Mouse (Mus musculus) heart, embryonic 11.5 days (tissue): ENCODE measurements around the gene Bmp2k. TPM values are rescaled to one million over a fixed set of nuclear protein-coding genes. Genes with fewer than 3 reads are reported as not detected.

ENCODE experiments used
- ATAC-seq: fragments of 200-750 bp; cut with Nextera tagmentation; replicated peaks from 2 replicates; pipeline ENCODE4 v1.8.0; 2017; ENCODE audit warnings: moderate library complexity; ENCODE audit not compliant: insufficient number of reproducible peaks, low FRiP score, low TSS enrichment
- H3K27ac ChIP-seq: fragments of 300-500 bp; sonication (generic); 2 replicates; pipeline ENCODE4 v1.5.1; 2014; ENCODE audit warnings: mild to moderate bottlenecking, low read depth, low read length
- H3K27me3 ChIP-seq: fragments of 300-500 bp; sonication (generic); 2 replicates; pipeline ENCODE4 v1.6.1; 2014; ENCODE audit warnings: mild to moderate bottlenecking, low read length, mixed read lengths; ENCODE audit not compliant: control insufficient read depth, insufficient read depth
- H3K36me3 ChIP-seq: fragments of 300-500 bp; sonication (generic); 2 replicates; pipeline ENCODE4 v1.6.1; 2014; ENCODE audit warnings: mild to moderate bottlenecking, low read length, moderate library complexity, mixed read lengths; ENCODE audit not compliant: control insufficient read depth, insufficient read depth
- H3K4me1 ChIP-seq: fragments of 300-500 bp; sonication (generic); 2 replicates; pipeline ENCODE4 v1.6.1; 2014; ENCODE audit warnings: low read length; ENCODE audit not compliant: control insufficient read depth, insufficient read depth
- H3K4me2 ChIP-seq: fragments of 300-500 bp; sonication (generic); 2 replicates; pipeline ENCODE4 v1.6.1; 2014; ENCODE audit warnings: mild to moderate bottlenecking, moderate library complexity
- H3K4me3 ChIP-seq: fragments of 300-500 bp; sonication (generic); 2 replicates; pipeline ENCODE4 v1.5.1; 2014; ENCODE audit warnings: low read depth, low read length
- H3K9ac ChIP-seq: fragments of 300-500 bp; sonication (generic); 2 replicates; pipeline ENCODE4 v1.6.1; 2014; ENCODE audit warnings: mild to moderate bottlenecking, low read depth, low read length, moderate library complexity
- H3K9me3 ChIP-seq: fragments of 300-500 bp; sonication (generic); replicated peaks from 2 replicates; pipeline ENCODE4 v1.6.1; 2016; ENCODE audit warnings: low read length; ENCODE audit not compliant: control insufficient read depth
- WGBS: fragments of 180-500 bp; shearing (Covaris S2); extraction: QIAGEN DNeasy Blood & Tissue Kit; methylation state at CpG from one replicate; pipeline ENCODE4 v1.1.7; 2014; ENCODE audit not compliant: insufficient replicate concordance; 5-methylcytosine and 5-hydroxymethylcytosine counted together
- polyA plus RNA-seq: library from polyadenylated mRNA; unstranded; fragments of >200 nt; fragmentation: Nextera tagmentation; extraction: Ambion mirVana; gene quantifications from 2 replicates; pipeline ENCODE4 v1.2.1, GENCODE M21; 2014

Bmp2k gene
- polyA plus RNA-seq, 1 experiment from 2014 or later = 12.7 TPM

DNA sequence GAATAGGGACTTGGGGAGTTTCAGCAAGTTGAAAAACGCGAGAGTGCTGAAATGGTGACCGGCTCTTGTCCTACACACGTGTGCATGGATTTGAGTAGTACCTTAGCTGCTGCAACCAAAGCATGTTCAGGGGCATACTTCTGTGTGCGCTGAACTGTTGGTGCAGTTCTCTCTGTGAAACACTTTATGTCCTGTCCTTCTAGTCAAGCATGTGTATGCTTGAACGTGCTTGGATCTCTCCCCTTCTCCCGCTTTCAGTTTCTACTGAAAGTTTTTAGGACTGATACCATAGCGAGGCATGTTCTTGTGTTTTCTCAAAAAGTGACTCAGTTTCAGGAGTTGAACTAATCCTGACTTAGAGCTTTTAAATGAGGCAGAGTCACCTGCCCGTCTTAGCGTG is 3.7 kb downstream of the Bmp2k start:
- no peak for ATAC-seq
- H3K4me1 ChIP-seq = peaks cover 9% of the 10 kb centered on the region; the same call in 1 of the 2 replicates

DNA sequence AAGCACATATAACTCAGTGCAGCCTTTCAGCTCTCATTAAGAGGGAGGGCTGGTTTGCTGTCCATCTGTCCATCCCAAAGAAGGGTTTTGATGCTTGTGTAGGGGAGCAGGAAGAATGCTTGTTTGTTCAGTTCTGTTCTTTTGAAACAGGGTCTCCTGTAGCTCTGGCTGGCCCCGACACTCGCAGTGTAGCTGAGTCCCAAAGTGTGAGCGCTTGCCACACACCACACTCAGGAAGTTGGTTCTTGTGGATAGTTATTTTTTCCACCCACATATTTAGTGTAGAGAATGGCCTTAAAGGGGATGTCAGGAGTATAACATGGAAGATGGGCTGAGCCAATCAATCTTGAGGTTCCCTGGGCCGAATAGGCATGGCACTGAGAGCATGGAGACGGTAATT is 4.1 kb downstream of the Bmp2k start:
- Histone ChIP-seq H3K36me3 (no peaks in the 10 kb centered on the region), H3K27me3 (peaks cover 8% of the 10 kb centered on the region; the same call in 1 of the 2 replicates), H3K4me2 (peak overlapping the region; percentile 93), H3K9me3 (no peaks in the 10 kb centered on the region), H3K27ac (no peak overlapping the region), H3K4me3 (peak overlapping the region; percentile 11; the same call in 1 of the 2 replicates), H3K4me1 (peaks cover 6% of the 10 kb centered on the region; the same call in 1 of the 2 replicates), H3K9ac (no peak overlapping the region)
- ATAC-seq = no peak
- WGBS = 81% methylated on average over 5 of the region's 5 CpGs

More for the DNA sequence above, 3.7 kb downstream of the Bmp2k start:
- Histone ChIP-seq H3K27me3 (peaks cover 8% of the 10 kb centered on the region; the same call in 1 of the 2 replicates), H3K9me3 (no peaks in the 10 kb centered on the region), H3K9ac (no peak overlapping the region), H3K27ac (no peak overlapping the region), H3K4me2 (peak overlapping the region; percentile 93), H3K4me3 (peak overlapping the region; percentile 11; the same call in 1 of the 2 replicates), H3K36me3 (no peaks in the 10 kb centered on the region)
- 81% methylated on average over 10 of the region's 10 CpGs for WGBS

GRCm38 (mm10) chr5:97002336-97002735 is 4.8 kb downstream of the Bmp2k start:
- no peak for ATAC-seq
- Histone ChIP-seq H3K9me3 (no peaks in the 10 kb centered on the region), H3K9ac (no peak overlapping the region), H3K27ac (no peak overlapping the region), H3K27me3 (peaks cover 8% of the 10 kb centered on the region; the same call in 1 of the 2 replicates), H3K4me3 (no peak overlapping the region), H3K4me1 (peaks cover 5% of the 10 kb centered on the region; the same call in 1 of the 2 replicates), H3K4me2 (peak overlapping the region; percentile 23; the same call in 1 of the 2 replicates), H3K36me3 (no peaks in the 10 kb centered on the region)
- 64% methylated on average over 5 of the region's 5 CpGs for WGBS

DNA sequence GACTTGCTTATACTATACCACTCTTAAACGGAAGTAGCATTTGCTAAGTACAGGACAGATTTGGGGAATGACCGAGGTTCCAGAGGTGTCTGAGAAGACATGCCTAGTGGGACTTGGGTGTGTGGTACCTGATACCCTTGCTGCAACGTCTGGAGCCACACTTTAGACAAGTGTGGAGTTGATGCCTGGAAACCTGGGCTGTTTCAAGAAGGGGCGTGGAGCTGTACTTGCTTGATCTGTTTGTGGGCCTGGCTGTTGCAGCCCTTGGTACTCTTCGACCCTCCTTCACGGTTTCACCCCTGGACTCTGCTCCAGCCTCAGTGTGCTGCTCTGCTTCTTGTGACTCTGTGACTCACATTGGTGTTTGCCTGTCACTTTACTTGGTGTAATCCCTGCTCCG is 5.4 kb downstream of the Bmp2k start:
- Histone ChIP-seq H3K4me1 (peaks cover 5% of the 10 kb centered on the region; the same call in 1 of the 2 replicates), H3K4me3 (no peak overlapping the region), H3K9ac (no peak overlapping the region), H3K27ac (no peak overlapping the region), H3K36me3 (no peaks in the 10 kb centered on the region), H3K4me2 (peak overlapping the region; percentile 25), H3K27me3 (peaks cover 8% of the 10 kb centered on the region; the same call in 1 of the 2 replicates), H3K9me3 (no peaks in the 10 kb centered on the region)
- ATAC-seq = no peak
- WGBS = 74% methylated on average over 7 of the region's 7 CpGs

GRCm38 (mm10) chr5:97004178-97005030 is 6.9 kb downstream of the Bmp2k start:
- 77% methylated on average over 23 of the region's 23 CpGs for WGBS
- Histone ChIP-seq H3K27me3 (peaks cover 8% of the 10 kb centered on the region; the same call in 1 of the 2 replicates), H3K27ac (no peak overlapping the region), H3K9me3 (no peaks in the 10 kb centered on the region), H3K4me1 (peaks cover 4% of the 10 kb centered on the region; the same call in 1 of the 2 replicates), H3K4me3 (no peak overlapping the region), H3K36me3 (no peaks in the 10 kb centered on the region), H3K9ac (no peak overlapping the region), H3K4me2 (0 out of 2 replicates have a peak overlapping the region, but pooled peaks have one; percentile 9)
- no peak for ATAC-seq

DNA sequence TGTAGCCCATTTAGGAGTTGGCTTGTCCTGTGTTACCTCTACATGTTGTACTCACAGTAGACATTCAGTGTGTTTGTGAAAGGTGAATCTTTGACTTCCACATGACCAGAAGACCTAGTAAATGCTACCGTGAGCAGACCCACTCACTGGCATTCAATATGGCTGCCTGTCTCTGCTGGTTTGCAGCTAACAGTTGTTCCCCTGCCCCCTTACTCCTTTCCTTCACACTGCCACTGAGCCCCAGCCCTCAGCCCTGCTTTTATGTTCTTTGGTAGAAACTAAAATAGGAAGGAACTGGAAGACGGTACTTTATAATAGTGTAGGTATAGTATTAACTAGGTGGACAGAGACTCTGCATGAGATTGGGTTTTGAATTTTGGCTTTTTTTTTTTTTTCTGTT is 8.4 kb downstream of the Bmp2k start:
- H3K4me3 ChIP-seq = no peak overlapping the region
- H3K27ac ChIP-seq = no peak overlapping the region
- 86% methylated on average over 2 of the region's 2 CpGs for WGBS
- peak overlapping the region; percentile 20; the same call in 1 of the 2 replicates for H3K4me2 ChIP-seq
- no peaks in the 10 kb centered on the region for H3K36me3 ChIP-seq
- H3K9me3 ChIP-seq = no peaks in the 10 kb centered on the region
- H3K9ac ChIP-seq = no peak overlapping the region
- H3K4me1 ChIP-seq = peaks cover 3% of the 10 kb centered on the region; the same call in 1 of the 2 replicates
- ATAC-seq = no peak
- H3K27me3 ChIP-seq = peaks cover 8% of the 10 kb centered on the region; the same call in 1 of the 2 replicates

DNA sequence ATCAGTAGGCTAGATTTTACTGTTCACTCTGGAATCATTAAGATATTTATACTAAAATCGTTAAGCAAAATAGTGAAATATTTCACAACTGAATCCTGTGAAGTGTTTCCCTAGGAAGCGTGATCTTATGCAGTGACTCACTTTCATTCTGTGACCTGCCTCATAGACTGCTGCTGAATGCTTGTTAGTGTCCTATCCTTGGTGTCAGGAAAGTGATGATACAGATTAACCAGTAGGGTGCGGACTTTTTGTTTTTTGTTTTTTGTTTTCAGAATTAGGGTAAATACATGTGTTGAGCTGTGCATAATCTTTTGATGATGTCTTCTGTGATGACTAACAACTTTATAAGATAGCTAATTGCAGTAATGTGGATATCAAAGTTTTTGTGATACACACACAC is 9.4 kb downstream of the Bmp2k start:
- Histone ChIP-seq H3K36me3 (no peaks in the 10 kb centered on the region), H3K9me3 (no peaks in the 10 kb centered on the region), H3K27ac (no peak overlapping the region), H3K4me1 (peaks cover 3% of the 10 kb centered on the region; the same call in 1 of the 2 replicates), H3K9ac (no peak overlapping the region), H3K4me3 (no peak overlapping the region), H3K4me2 (0 out of 2 replicates have a peak overlapping the region, but pooled peaks have one; percentile 14), H3K27me3 (peaks cover 4% of the 10 kb centered on the region; the same call in 1 of the 2 replicates)
- 83% methylated on average over 3 of the region's 3 CpGs for WGBS
- no peak for ATAC-seq

- no peaks in the 10 kb centered on the region for H3K9me3 ChIP-seq
- H3K4me3 ChIP-seq = no peak overlapping the region
- H3K4me1 ChIP-seq = peaks cover under 1% of the 10 kb centered on the region
- H3K4me2 ChIP-seq = 0 out of 2 replicates have a peak overlapping the region, but pooled peaks have one; percentile 2
- 78% methylated on average over 3 of the region's 3 CpGs for WGBS
- H3K9ac ChIP-seq = no peak overlapping the region
- no peaks in the 10 kb centered on the region for H3K36me3 ChIP-seq
- H3K27me3 ChIP-seq = peaks cover 4% of the 10 kb centered on the region; the same call in 1 of the 2 replicates
- H3K27ac ChIP-seq = no peak overlapping the region
- peak; percentile 66 for ATAC-seq
Observed at GRCm38 (mm10) chr5:97007496-97007895, 10.0 kb downstream of the Bmp2k start.
